Mouse (Mus musculus): ENCODE results near the gene 1700049E17Rik2. TPM values are rescaled to one million over a fixed set of nuclear protein-coding genes. Genes with fewer than 3 reads are reported as not detected.

1700049E17Rik2 gene
- polyA plus RNA-seq (2012; rRNA removed): not detected in 2 replicates

DNA sequence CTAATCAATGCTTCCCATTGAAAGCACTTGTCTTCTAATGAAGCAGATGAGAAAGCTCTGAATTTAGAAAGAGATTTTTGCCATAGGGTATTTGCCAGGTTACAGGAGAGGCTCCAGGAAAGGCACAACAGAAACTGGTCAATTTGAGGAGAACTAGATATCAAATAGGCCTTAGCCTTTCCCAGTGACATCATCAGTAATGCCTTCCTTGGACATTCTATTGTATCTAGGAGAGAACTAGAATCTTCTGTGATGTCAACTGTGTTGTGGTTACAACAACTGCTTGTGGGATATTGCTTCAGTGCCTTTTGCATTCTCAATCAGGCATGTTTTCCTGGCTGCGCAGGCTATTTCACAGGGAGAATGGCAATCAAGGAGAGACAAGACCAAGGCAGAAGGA is at the start of gene 1700049E17Rik2:
1700049E17Rik2 (plus strand) TSS at position 301 of the 400 bp plus-strand sequence.

DNA sequence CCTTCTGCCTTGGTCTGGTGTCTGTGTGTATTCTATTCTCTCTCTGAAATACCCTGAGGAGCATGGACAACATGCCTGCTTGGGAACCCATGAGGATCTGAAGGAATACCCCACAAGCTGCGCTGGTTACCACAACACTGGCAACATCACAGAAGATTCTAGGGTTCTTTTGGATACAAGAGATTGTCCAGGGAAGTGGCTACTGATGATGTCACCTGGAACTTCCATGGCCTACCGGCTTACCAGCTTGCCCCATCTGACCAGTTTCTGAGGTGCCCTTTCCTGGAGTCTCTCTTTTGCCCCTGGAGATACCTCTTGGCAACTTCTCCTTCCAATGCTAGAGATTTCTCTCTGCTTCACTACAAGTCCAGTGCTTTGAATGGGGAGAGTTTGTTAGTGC is 17.5 kb upstream of the 1700049E17Rik2 start, which contains the start of gene Gm7970:
Gm7970 (minus strand) TSS at position 101 of the 400 bp plus-strand sequence.

DNA sequence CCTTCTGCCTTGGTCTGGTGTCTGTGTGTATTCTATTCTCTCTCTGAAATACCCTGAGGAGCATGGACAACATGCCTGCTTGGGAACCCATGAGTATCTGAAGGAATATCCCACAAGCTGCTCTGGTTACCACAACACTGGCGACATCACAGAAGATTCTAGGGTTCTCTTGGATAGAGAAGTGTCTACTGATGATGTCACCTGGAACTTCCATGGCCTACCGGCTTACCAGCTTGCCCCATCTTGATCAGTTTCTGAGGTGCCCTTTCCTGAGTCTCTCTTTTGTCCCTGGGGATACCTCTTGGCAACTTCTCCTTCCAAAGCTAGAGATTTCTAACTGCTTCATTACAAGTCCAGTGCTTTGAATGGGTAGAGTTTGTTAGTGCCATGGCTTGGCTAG is 51.5 kb downstream of the 1700049E17Rik2 start, which contains the start of gene Gm3072:
Gm3072 (minus strand) TSS at position 101 of the 400 bp plus-strand sequence.

Other genes with a start within 250 kb of the 1700049E17Rik2 start
- not detected in 2 replicates for gene Gm5798, start 224.6 kb upstream of the 1700049E17Rik2 start, polyA plus RNA-seq (2012; rRNA removed)
- not detected in 2 replicates for gene Gm7945, start 186.8 kb upstream of the 1700049E17Rik2 start, polyA plus RNA-seq (2012; rRNA removed)
- not detected in 2 replicates for gene Gm6482, start 164.9 kb upstream of the 1700049E17Rik2 start, polyA plus RNA-seq (2012; rRNA removed)
- gene Gm7954, start 119.7 kb upstream of the 1700049E17Rik2 start, polyA plus RNA-seq (2012; rRNA removed): not detected in 2 replicates
- not detected in 2 replicates for gene Gm3486, start 83.7 kb upstream of the 1700049E17Rik2 start, polyA plus RNA-seq (2012; rRNA removed)
- gene Gm7970, start 17.6 kb upstream of the 1700049E17Rik2 start, polyA plus RNA-seq (2012; rRNA removed): not detected in 2 replicates
- not detected in 2 replicates for gene Gm3072, start 51.4 kb downstream of the 1700049E17Rik2 start, polyA plus RNA-seq (2012; rRNA removed)
- gene Gm3676, start 73.3 kb downstream of the 1700049E17Rik2 start, polyA plus RNA-seq (2012; rRNA removed): not detected in 2 replicates
- gene Gm8068, start 128.7 kb downstream of the 1700049E17Rik2 start, polyA plus RNA-seq (2012; rRNA removed): not detected in 2 replicates
- not detected in 2 replicates for gene Gm7929, start 177.4 kb downstream of the 1700049E17Rik2 start, polyA plus RNA-seq (2012; rRNA removed)
- gene Gm47189, start 199.2 kb downstream of the 1700049E17Rik2 start, polyA plus RNA-seq (2012; rRNA removed): not detected in 2 replicates